Mouse (Mus musculus) brain, embryonic 18.5 days (tissue): ENCODE data around the gene Olfr56.
"Not testable (repeated sequence)": the region's sequence is repeated elsewhere in the genome, so short reads cannot be mapped to it uniquely, and the experiment has no call there.

Source experiments
- DNase-seq: peaks from one replicate; pipeline ENCODE4 v3.0.0-alpha.2; 2012; ENCODE audit warnings: low read depth, low spot score

Olfr56 gene

DNA sequence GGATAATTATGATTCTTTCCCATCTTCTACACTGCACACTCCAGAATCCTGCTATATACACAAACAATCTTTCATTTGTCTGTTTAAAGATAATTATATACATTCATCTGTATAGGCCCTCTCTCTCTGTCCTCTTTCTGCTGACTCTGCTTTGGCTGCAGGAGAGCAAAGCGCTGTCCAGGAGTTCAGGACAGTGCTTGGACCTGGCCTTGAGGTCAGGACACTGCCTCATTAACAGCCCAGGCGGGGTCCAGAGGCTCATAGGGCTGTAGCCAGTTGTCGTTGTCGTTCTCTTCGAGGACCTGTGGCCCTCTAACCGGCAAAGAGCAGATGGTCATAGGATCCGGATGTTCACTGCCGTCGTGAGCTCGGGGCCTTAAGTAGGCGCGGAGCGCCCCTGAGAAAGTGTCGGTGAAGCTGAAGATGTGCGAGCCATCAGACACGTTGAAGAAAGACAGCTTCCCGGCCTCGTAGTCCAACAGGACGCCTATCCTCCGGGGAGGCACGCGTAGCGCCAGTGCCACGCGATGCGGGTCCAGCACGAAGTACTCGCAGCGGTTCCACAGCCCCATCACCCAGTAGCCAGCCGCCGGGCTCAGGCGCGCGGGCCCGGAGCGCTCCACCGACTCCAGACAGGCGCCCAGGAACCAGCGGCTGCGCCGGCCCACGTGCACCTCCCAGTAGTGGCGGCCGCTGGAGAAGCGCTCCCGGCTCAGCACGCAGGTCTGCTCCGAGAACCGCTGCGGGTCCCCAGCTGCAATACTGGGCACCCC is 190.3 kb downstream of the Olfr56 start:
- DNase-seq = no peak

DNA sequence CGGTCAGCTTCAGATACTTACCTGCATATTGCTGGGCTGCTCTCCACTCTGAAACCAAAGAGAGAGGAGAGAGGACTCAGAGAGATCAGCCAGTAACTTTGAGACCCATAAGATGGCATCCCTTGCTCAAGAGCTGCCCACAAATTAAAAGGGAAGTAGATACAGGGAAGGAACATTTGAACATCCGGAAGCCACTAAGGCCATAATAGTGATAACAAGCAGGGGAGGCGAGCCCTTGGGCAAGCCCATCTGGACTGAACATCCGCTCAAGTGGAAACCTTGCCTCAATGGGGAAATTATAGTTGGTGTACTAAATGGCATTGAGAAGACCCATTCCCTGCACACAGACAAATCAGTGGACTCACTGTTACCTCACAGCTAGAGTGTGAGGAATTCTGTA is 191.9 kb downstream of the Olfr56 start:
- DNase-seq = no peak

DNA sequence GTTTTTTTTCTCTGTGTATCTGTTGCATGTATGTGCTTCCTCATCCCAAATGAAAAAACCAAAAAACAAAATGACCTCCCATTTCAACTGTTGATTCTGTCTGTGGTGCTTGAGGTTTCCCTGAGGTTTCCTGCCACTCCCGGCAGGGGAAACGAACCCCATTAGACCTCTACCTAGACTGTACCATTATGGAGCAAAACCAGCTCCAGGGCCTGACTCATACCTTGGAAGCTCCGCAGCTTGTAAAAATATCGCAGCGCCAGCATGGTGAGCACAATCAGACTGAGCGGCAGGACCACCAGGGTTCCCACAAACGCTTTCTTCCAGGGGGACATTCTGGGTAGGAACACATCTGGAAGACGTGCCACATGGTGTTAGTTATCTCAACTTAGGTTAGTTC is 196.7 kb downstream of the Olfr56 start:
- no peak for DNase-seq

DNA sequence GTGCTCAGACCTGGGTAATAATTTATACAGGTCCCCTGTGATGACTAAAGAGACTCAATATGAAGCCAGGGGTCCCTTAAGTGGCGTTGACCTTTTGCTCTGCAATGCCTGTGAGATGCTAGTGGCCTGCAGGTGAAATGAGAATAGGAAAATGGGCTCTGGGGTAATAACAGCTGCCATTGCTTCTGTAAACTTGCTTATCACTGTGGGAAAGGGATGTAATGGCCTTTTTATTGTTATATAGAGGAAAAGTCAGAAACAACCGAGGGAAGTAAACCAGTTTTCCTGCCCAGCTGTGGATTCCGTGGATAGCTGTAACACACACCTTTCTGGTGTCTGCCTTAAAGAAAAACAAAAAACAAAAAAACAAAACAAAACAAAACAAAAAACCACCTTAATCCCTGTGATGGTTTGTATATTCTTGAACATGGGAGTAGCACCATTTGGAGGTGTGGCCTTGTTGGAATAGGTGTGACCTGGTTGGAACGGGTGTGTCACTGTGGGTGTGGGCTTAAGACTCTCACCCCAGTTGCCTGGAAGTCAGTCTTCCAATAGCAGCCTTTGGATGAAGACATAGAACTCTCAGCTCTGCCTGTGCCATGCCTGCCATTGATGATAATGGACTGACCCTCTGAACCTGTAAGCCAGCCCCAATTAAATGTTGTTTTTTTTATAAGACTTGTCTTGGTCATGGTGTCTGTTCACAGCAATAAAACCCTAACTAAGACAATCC is 197.5 kb downstream of the Olfr56 start:
- DNase-seq = not testable (repeated sequence)

DNA sequence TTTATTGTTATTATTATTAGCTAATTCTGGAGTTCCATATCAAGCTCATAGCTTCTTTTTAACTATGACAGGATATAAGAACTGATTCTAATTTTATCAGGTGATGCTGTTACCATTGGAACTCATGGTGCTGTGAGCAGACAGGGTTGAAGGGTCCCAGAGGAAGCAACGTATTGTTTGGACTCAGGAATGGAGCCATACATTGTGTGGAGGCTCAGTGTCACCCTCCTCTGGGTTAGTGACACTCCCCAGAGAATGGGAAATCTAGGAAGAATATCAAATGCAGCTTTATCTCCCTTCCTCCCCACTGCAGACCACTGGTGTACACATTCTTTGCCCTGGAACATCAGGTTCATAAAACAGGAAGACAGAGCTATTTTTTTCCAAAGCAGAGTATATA is 204.5 kb downstream of the Olfr56 start:
- DNase-seq = no peak
